Mouse (Mus musculus) 3134 (cell line): ENCODE measurements around the gene Pnpla8.
"Not testable (repeated sequence)": the region's sequence is repeated elsewhere in the genome, so short reads cannot be mapped to it uniquely, and the experiment has no call there.

Experiments
- DNase-seq: peaks from one replicate; pipeline ENCODE4 v3.0.0-alpha.2; 2011; ENCODE audit warnings: low spot score; ENCODE audit not compliant: insufficient read length; ENCODE audit errors: extremely low read depth

The Pnpla8 gene

DNA sequence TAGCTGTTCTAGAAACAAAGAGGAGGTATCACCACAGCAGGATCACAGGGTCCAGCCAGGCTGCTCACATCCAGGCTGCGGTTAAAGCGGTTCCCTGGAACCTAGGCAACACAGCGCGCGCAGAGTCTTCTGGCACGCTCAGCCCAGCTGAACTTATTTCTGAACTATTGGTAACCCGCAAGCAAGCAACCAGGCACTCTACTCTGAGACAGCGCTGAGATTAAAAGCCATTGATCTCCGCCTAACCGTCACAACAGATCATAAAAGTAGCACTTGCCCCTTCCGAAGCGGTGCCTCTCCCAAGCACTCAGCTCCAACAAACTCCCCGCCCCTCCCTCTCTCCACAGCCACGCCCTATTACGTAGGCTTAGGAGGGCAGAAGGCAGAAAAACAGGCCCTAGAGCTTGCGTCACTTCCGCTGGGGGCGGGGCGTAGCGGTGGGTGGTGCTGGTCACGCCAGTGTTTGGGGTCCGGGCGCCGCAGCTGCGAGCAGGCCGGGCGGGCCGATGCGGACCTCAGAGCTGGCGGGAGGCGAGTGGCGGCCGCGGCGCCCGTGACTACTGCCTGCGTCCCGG, 47.6 kb downstream of the Pnpla8 start:
- peak; percentile 93 for DNase-seq

- no peak for DNase-seq
These were observed 48.2 kb downstream of the Pnpla8 start for GRCm38 (mm10) chr12:44269311-44269831.

GRCm38 (mm10) chr12:44274125-44274835, 53.1 kb downstream of the Pnpla8 start:
- no peak for DNase-seq

GRCm38 (mm10) chr12:44280147-44280546, 59.0 kb downstream of the Pnpla8 start:
- not testable (repeated sequence) for DNase-seq

DNA sequence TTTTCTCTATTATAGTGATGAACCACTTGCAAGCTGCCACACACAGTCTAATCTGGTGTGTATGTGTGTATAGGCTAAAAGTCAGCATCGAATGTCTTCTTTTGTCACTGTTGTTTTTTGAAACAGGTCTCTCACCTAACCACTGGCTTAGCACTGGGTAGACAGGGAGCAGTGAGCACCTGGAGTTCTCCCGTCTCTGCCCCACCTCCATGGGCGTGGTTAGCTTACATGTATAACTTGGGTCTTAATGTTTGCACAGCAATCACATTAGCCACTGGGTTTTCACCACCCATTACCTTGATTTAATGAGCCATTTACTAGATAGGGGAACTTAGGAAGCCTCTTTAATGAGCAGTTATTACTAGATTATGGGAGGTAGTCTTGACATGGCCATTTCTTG, 60.4 kb downstream of the Pnpla8 start:
- no peak for DNase-seq

DNA sequence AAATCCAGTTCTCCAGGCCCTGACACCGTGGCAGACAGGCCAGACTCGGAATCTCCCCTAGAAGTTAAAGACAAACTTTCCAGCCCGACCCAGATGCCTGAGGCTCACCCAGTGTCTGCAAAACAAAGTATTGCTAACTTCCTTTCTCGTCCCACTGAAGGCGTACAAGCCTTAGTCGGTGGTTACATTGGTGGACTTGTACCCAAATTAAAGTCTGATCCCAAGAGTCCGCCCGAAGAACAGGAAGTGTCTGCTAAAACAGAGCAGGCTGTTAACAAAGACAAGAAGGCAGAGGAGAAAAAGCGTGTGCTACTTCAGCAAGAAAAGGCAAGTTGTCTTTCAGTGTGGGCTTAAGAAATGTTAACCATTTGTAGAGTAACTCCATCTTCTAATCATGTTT, 62.2 kb downstream of the Pnpla8 start:
- no peak for DNase-seq

GRCm38 (mm10) chr12:44286992-44287391, 65.8 kb downstream of the Pnpla8 start:
- DNase-seq = no peak

GRCm38 (mm10) chr12:44292281-44292680, 71.1 kb downstream of the Pnpla8 start:
- DNase-seq = no peak

DNA sequence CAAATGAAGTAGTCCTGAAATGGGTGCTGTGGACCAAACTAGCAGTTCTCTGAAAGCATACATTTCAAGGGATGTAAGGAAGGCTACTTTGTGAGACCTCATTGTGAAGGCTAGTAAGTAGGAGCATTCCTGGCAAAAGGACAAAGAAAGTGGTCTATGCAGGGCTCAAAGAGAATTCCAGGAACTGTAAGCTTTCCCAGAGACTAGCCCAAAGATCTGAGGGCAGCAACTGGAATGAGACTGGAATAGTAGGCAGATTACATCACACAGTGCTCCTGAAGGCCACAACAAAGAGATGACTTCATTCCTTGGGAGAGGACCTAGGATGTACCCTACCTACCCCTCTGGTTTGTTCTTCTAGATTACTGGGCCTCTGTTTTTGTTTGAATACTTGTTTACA, 79.6 kb downstream of the Pnpla8 start:
- DNase-seq = no peak

GRCm38 (mm10) chr12:44304012-44304411, 82.8 kb downstream of the Pnpla8 start:
- DNase-seq = no peak

DNA sequence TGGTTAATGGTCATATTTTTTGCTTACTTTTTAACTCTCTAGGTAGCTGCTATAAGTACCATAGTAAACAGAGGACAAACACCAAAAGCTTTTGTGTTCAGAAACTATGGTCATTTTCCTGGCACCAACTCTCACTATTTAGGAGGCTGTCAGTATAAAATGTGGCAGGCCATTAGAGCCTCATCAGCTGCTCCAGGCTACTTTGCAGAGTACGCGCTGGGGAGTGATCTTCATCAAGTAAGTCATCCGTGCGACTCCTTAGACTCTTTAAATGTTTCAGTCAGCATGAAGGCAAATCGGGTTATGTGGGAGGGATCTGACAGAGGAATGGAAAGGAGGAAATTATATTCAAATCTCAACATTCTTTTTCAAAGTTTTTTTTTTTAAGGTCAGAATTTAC, 83.7 kb downstream of the Pnpla8 start:
- DNase-seq = no peak

GRCm38 (mm10) chr12:44308221-44308620, 87.1 kb downstream of the Pnpla8 start:
- DNase-seq = no peak

DNA sequence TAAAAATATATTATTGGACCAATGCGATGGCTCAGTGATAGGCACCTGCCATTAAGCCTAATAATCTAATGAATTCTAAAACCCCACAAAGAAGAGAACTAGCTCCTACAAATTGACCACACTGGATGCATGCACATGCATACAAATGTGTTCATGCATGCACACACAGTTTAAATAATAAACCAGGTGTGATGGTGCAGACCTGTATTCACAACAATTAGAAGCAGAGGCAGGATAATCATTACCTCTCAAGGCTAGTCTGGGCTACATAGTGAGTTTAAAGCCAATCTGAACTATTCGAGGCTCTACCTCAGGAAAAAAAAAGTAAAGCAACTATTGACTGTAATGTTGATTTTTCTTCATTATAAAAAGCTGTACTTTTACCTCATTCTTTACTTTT, 94.0 kb downstream of the Pnpla8 start:
- DNase-seq = no peak

DNA sequence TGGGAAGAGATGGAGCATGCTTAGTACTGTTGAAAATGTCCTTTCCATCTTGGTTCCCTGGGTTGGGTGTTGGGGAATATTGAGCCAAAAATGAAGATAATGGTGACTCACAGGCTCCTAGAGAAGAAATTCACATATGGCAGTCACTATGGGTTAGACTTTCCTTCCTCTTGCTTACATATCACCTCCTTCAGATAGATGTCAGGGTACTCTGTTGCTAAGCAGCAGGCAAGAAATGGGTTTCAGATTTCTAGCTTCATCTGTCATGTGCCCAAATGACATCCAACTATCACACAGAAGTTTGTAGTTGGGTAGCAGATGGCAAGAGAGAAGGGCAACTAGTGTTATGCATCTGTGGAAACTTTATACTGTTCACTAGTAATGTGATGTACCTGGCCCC, 103.9 kb downstream of the Pnpla8 start:
- DNase-seq = no peak

DNA sequence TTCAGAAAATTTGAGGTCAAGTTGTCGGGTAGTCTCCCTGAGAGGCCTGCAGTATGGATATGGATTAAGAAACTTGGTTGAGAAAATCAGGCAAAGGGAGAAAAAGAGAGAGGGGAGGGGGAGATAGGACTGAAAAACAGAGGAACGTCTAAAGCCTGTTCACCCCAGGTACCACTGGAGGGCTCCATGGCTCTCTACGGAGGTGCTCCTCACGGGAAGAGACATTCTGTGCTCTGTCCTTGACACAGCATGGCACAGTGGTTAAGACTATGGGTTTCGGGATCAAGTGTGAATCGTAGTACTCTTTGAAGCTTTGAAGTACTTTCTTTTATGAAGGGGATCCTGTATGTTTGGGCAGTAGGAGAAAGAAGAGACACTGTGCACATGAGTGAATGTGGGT, 106.3 kb downstream of the Pnpla8 start:
- no peak for DNase-seq

GRCm38 (mm10) chr12:44328381-44329315, 107.5 kb downstream of the Pnpla8 start, which contains the start of gene Nrcam:
TSS of gene Nrcam (plus strand) at chr12:44328885.
- peak; percentile 7 for DNase-seq

DNA sequence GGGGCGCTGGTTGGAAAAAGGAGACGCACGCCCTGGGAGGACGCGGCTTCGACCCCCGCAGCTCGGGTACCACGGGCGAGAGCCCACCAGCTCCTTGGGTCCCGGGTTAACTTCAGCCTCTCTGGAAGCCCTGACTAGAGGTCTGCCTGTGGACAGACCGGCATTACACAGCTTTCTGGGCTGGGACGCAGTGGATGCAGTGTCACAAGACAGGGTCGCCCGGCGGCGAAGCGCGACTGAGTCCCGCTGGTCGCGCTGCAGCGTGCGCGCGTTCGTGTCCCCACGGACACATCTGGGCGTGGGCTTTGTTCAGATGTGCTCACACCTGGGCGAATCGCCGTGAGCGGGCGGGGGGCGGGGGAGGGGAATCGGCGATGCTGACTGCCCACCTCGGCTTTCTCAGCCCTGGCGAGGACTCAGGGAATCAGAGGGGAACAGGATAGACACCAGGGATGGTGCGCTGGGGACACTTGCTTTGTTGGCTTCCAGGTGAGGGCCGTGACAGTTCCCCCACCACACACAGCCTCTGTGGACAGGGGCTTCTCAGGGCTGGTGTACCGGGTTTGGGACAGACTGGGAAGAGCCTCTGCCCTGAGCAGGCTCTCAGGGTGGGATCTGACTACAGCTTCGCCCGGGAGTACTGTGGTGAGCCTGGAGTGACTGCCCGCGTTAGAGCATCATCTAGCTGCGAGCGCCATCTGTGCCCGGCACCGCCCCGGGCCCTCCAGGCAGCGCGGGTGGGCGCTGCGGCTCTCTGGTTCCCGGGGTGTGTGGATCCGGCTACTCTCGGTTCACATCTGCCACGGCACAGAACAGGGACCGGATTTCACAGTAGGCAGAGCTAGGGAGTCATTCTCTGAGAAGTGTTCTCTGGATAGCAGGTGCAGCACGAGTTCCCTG, 108.4 kb downstream of the Pnpla8 start:
- DNase-seq = peak; percentile 18

GRCm38 (mm10) chr12:44330216-44330719, 109.1 kb downstream of the Pnpla8 start:
- DNase-seq = no peak

GRCm38 (mm10) chr12:44337136-44337640, 116.0 kb downstream of the Pnpla8 start:
- no peak for DNase-seq

DNA sequence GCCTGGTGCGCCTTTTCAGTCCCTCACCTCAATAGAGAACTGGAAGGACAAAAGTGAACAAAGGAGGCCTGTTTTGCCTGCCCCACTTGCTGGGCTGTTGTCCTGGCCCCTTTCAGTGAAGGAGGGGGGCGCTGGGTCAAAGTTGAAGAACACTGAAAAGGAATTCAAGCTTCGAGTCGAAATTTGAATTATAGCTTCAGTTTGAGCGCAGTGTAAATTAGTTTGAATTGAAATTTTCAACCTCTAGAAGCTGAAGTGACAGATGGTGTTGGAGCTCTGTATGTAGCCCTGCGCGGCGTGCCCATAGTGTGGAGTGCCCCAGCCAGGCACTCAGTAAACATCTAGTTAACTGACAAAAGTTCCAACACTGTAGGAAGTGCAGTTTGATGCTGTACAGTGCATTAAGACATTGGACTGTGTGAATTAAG, 117.0 kb downstream of the Pnpla8 start:
- DNase-seq = no peak
